Mouse (Mus musculus) layer of hippocampus, adult 11-12 months (tissue): ENCODE data around the gene Smarcad1.

ENCODE experiments used
- DNase-seq: peaks from one replicate; pipeline ENCODE4 v3.0.0; 2022; ENCODE audit warnings: low spot score

The Smarcad1 gene

DNA sequence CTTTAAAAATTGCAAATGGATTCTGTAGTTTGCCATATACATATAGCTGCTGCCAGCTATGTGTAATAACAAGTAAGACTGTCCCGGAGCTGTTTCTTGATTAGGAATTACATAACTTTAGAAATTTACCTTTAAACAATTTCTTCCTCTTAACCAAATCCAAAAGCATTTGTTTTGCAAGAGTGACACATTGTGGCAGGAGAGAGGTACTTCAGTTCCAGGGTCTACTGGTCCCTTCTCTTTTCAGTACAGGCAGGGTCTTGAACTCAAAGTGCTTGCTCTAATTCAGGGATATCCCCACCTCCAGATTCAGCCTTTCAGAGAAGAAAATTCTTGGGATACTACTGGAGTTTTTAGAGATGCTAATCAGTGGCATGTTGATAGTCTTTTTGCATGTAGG lies 36.8 kb downstream of the Smarcad1 start:
- no peak for DNase-seq

GRCm38 (mm10) chr6:65114902-65115301 lies 72.5 kb downstream of the Smarcad1 start:
- DNase-seq = no peak

- no peak for DNase-seq
Observed at GRCm38 (mm10) chr6:65117540-65117939, 75.2 kb downstream of the Smarcad1 start.

DNA sequence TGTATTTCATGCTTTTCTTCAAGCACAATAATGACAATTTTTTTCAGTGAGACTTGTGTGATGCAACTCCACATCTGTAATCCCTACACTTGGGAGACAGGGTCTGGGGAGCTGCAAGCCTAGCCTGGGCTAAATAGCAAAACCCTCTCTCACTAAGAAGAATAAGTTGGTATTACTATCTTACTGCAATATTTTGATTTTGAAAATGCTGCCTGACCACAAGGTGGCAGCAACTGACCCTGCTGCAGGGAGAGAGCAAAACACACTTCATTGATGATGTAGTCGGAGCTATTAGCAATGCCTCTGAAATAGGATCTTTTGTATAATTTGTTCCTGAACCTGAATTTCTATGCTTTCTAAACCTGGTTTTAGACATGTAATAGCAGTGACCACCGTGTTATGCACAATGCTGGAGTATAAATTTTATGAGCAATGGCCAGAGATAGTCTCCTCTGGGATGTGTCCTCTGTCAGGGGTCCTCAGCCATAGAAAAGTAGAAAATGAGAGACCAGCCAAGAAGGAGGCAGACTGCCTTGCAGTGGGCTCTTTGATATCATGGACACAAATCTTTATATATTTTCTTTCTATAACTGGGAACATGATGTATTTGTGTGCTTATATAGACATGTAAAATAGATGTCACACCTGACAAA lies 83.8 kb downstream of the Smarcad1 start:
- peak; percentile 68 for DNase-seq

- DNase-seq = no peak
Observed at GRCm38 (mm10) chr6:65132376-65132775, 90.0 kb downstream of the Smarcad1 start.

DNA sequence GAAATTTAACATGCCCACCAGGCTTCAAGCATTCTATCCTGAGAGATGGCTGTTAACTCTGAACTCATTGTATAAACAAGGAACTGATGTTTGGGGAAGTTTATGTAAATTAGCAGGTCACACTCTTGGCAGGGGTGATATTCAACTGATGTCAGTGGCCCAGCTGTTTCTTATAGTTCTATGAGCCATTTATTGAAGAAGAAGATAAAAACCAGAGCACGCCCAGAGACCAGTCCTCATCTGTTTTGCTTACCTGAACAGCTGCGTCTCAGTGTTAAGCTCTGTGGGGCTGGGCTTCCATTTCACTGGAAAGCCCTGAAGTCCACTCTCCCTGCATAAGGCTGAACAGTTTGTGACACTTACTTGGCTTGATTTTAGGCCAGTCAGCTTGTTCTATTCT lies 95.4 kb downstream of the Smarcad1 start:
- DNase-seq = no peak

DNA sequence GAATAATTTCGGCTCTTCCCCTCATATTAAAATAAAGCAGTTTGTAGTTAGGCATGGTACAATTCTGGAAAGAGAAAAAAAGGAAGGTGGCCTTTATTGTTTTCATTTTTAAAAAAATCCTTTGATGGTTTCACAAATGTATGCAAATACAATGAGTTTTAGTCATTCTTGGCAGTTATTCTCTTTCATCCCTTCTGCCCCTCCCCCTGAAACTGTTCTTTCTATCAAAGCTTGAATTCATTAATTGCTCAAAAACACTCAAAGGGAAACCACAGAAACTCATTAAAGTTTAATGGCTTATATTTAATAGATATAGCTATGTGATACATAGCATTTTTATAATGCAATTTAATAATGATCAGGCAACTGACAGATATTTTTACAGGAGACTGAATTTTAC lies 95.9 kb downstream of the Smarcad1 start:
- no peak for DNase-seq

DNA sequence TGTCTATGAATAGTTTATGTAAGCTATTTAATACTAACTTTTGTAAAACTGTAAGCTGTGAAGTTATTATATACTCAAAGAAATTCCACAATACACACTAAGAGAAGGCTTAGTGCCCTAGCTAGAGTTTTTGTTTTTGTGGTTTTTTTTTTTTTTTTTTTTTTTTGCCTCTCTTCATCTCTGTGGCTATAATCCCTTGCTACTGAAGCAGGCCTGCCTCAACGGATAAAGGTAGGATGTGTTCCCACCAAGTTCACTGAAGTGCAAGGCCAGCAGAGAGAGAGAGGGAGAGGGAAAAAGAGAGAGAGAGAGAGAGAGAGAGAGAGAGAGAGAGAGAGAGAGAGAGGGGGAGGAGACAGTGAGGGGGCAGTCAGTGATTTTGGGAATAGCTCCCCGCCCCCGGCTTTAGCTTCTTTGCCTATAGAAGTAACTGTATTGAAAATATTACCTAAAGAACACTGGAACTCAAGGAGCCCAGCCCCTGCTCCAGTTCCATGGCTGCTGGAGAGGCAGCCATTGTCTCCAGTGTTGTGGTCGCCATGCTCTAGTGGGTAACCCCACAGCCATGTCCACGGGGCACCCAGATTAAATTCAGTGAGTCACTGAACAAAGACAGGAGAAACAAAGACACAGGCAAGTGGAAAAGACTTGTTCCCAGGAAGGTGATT lies 97.8 kb downstream of the Smarcad1 start:
- DNase-seq = no peak

GRCm38 (mm10) chr6:65140750-65141243 lies 98.4 kb downstream of the Smarcad1 start:
- DNase-seq = no peak

GRCm38 (mm10) chr6:65142316-65142715 lies 99.9 kb downstream of the Smarcad1 start:
- DNase-seq = no peak

GRCm38 (mm10) chr6:65144621-65145205 lies 102.3 kb downstream of the Smarcad1 start, which contains the start of gene Hpgds:
Hpgds (minus strand) TSS chr6:65144908.
- peak; percentile 33 for DNase-seq

GRCm38 (mm10) chr6:65146363-65146762 lies 104.0 kb downstream of the Smarcad1 start:
- DNase-seq = no peak

DNA sequence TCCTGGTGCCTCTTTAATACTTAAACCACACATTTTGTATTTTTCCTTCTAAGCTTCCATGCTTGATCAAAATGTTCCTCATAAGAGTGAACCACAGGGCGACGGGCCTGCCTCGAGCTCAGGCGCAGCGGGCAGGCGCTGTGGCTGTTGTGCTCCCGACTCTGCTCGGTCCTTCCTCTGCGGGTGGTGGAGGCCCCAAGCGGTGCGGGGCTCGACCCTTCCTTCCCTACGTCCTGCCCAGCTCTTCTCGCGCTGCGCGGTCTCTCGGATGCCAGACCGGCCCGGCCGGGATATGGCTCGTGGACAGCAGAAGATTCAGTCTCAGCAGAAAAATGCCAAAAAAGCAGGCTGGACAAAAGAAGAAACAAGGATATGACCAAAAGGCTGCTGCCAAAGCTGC lies 108.3 kb downstream of the Smarcad1 start:
- no peak for DNase-seq

- DNase-seq = no peak
Observed at GRCm38 (mm10) chr6:65153570-65153969, 111.2 kb downstream of the Smarcad1 start.

DNA sequence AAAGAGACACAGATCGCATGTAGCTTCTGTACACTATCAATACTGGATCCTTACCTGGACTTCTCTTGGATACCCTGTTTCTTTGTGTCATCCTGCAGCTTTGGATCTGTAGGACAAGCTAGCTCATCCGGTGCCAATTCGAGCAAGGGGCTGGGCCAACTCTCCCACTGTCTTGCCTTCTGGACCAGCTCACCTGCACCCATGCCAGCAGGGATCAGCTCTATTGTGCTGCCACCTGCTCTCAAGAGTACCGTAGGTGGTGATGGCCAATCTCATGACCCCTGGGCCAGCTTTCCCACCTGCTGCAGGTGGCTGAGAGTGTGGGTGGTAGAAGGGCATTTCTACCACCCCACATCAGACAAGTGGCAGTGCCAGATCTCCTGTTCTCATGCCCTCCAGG lies 114.7 kb downstream of the Smarcad1 start:
- no peak for DNase-seq

GRCm38 (mm10) chr6:65159381-65159942 lies 117.1 kb downstream of the Smarcad1 start:
- DNase-seq = no peak

GRCm38 (mm10) chr6:65164137-65164536 lies 121.8 kb downstream of the Smarcad1 start:
- peak; percentile 12 for DNase-seq

DNA sequence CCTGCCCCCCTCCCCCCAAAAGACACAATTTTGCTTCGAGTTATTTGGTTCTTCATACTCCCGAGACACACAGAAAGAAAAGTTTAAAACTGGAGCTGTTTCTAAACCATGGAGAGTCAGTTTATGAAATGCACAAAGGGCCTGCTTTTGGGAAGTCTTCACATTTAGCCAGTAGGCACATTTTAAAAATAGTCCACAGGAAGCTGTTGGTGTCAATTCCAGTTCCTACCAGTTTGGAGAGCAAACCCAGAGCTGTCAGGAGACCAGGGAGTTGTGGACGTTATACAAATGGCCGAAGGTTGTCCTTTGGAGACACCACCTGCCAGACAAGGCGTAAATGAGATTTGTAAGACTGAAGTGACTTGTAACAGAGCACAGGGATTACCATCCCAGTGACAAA lies 122.6 kb downstream of the Smarcad1 start:
- no peak for DNase-seq
